Mouse (Mus musculus): Measurements from ENCODE around the gene Caskin1. TPM values are rescaled to one million over a fixed set of nuclear protein-coding genes. Genes with fewer than 3 reads are reported as not detected.
A peak's percentile ranks its signal among the peaks of the same experiment; 100 is the strongest.

Caskin1 gene
- total RNA-seq, 1 experiment from 2014 or later, result not detected

DNA sequence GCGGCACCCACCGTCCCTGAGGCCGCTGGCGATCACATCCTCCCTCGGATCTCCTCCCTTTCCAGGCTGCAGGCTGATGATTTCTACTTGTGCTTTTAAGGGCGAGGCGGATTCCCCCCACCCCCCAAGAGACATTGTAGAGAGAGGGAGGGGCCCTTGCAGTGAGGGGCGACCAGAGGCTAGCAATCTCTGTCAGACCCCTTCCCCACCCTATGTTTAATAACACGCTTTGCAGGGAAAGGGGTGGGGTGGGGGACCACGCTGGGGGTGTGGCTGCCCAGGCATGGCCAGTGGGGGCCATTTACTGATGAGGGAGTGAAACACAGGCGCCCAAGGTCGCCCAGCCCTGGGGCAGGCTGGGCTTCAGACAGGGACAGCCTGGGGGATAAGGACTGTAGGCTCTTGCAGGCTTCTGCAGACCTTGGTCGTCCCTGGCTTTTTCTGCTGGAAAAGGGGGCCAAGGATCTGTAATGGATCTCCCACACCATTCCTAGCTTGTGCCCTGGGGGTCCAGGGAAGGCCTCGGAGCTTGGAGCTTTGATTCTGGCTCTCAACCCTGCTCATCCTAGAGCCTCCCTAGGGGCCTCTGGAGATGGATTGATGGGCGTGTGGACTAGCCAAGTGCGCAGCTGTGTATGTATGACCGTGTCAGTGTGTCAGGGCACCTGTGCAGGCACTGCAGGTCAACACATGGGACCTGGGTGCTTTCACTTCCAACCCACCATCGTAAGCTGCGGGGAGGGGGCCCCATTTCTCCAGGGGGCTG, 1.0 kb downstream of the Caskin1 start:
- ATAC-seq (replicated peaks; ENCODE audit: low read depth, poor library complexity, severe bottlenecking), result no peak

DNA sequence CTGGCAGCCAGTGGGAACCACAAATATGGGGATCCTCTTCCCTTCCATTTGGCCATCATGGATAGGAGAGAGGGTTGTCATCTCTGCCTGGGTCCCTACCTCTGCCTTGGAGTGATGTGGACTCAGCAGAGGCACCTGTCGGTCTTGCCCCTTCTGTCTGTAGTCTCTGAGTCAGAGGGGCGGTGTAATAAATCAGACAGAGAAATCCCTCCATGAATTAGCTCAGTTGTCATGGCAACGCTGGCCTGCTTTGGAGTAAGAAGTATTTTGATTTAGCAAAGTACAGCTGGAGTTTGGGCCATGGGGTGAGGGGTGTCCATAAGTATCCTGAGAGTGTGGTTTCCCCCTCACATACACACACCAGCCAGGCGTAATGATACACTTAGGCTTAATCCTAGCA, 2.0 kb downstream of the Caskin1 start:
- no peak for ATAC-seq (replicated peaks; ENCODE audit: low read depth, poor library complexity, severe bottlenecking)

DNA sequence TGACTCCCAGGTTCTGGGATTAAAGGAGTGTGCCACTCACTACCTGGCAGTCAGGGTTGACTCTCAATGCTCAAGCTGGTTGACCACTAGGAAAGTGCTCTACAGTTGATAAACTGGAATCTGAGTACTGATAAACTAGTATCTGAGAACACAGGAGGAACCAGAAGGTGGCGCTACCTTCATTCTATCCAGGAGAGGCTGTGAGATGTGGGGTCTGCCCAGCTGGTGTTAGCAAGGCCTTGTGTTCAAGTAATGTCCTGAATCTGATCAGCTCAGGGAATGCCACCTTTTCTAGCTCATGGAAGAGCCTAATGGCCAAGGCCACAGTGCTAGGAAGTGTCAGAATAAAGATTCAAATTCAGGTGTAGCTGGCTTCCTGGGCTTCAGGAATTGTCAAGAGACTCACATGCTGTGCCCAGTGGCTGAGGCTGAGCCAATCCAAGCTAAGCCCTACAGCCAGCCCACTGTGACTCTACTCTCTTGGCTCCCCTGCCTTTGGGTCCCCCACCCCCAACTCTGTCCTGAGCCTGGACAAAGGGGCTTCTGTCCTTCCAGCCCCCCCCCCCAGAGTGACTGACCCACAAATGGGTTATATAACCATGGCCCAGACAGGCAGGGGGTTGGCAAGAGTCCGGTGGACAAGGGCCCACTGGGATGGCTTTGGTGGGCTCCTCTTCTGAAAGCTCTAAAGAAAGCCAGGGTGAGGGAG, 6.4 kb downstream of the Caskin1 start:
- ATAC-seq (replicated peaks; ENCODE audit: low read depth, poor library complexity, severe bottlenecking), result peak; percentile 70

DNA sequence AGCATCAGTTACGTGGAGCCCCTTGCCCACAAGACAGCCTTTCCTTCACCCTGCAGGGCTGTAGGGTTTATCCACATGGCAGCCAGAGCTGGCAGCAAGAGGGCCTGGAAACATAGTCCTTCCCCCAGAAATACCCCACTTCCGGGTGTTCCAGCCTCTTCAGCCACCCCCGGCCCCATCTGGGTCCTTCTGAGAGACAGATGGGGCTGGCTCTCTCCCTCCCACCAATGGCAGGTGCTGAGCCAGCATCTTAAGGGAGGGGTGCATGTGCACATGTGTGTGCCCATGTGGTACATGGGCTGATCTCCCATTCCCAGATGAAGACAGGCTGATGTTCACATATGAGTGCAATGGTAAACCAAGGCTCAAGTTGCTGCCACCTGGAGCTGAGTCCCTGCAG, 7.0 kb downstream of the Caskin1 start:
- ATAC-seq (replicated peaks; ENCODE audit: low read depth, poor library complexity, severe bottlenecking), result no peak

- no peak for ATAC-seq (replicated peaks; ENCODE audit: low read depth, poor library complexity, severe bottlenecking)
These were observed 7.6 kb downstream of the Caskin1 start for GRCm38 (mm10) chr17:24496026-24496425.

GRCm38 (mm10) chr17:24502208-24502607, 13.8 kb downstream of the Caskin1 start:
- ATAC-seq (replicated peaks; ENCODE audit: low read depth, poor library complexity, severe bottlenecking), result 0 out of 2 replicates have a peak, but pooled peaks have one; percentile 43

GRCm38 (mm10) chr17:24504085-24504484, 15.7 kb downstream of the Caskin1 start:
- no peak for ATAC-seq (replicated peaks; ENCODE audit: low read depth, poor library complexity, severe bottlenecking)

DNA sequence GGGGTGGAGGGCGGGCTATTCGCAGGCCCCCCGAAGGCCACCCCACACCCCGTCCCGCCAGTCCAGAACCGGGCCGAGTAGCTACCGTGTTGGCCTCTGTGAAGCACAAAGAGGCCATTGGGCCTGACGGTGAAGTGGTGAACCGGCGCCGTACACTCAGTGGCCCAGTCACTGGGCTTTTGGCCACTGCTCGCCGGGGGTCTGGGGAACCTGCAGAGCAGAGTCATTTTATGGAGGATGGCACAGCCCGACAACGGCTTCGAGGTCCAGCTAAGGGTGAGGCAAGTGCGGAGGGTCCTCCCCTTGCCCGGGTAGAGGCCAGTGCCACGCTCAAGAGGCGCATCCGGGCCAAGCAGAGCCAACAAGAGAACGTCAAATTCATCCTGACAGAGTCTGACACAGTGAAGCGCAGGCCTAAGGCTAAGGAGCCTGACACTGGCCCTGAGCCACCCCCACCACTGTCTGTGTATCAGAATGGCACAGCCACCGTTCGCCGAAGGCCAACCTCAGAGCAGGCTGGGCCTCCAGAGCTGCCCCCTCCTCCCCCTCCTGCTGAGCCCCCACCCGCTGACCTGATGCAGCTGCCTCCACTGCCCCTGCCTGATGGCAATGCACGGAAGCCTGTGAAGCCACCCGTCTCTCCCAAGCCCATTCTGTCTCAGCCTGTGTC, 17.0 kb downstream of the Caskin1 start:
- no peak for ATAC-seq (replicated peaks; ENCODE audit: low read depth, poor library complexity, severe bottlenecking)

DNA sequence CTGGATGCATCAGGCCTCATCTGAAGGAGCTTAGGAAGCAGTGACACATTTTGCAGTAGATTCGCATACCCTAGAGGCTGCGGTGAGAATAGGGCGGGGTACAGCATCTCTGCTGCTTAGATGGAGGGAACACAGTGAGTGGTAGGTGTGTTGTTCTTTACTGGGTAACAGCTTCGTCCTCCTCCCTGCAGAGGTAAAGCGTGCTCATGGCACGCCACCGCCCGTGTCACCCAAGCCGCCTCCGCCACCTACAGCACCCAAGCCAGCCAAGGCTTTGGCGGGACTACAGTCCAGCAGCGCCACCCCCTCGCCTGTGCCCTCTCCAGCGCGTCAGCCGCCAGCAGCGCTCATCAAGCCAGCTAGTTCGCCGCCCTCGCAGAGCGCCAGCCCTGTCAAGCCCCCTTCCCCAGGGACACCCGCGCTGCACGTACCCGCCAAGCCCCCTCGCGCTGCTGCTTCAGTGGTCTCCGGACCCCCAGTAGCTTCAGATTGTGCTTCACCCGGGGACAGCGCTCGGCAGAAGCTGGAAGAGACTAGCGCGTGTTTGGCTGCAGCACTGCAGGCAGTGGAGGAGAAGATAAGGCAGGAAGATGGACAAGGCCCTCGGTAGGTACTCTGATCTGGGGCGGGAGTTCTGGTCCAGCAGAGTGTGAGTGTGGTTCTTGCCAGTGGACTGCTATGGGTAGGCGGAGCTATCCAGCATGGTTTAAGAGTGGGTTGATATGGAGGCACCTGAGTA, 18.1 kb downstream of the Caskin1 start:
- ATAC-seq (replicated peaks; ENCODE audit: low read depth, poor library complexity, severe bottlenecking), result peak; percentile 7; the same call in 1 of the 2 replicates

DNA sequence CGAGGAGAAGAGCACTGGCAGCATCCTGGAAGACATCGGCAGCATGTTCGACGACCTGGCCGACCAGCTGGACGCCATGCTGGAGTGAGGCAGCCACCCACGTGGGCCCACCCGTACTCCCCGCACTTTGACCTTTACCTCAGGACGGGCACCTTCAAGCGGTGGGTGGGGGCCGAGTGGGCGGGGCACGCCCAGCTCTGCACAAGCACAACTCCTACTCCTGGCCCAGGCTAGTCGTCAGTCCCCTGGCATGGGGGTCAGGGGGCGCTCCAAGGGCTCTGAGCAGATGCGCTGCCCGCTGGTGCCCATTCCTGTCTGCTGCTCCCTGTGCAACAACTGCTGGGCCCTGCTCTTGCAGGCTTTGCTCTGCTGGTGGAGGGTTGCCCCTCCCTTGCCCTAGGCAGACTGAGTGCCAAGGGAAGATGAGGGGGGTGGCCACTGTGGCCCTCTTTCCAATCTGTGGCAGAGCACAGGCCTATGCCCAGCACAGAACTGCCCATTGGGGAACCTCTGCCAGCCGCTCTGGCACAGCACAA, 18.8 kb downstream of the Caskin1 start:
- ATAC-seq (replicated peaks; ENCODE audit: low read depth, poor library complexity, severe bottlenecking), result no peak

- ATAC-seq (replicated peaks; ENCODE audit: low read depth, poor library complexity, severe bottlenecking), result no peak
These were observed 19.5 kb downstream of the Caskin1 start for GRCm38 (mm10) chr17:24507806-24508460.

GRCm38 (mm10) chr17:24513609-24514008, 25.2 kb downstream of the Caskin1 start:
- ATAC-seq (replicated peaks; ENCODE audit: low read depth, poor library complexity, severe bottlenecking), result peak; percentile 74

GRCm38 (mm10) chr17:24514270-24515257, 26.2 kb downstream of the Caskin1 start:
- ATAC-seq (replicated peaks; ENCODE audit: low read depth, poor library complexity, severe bottlenecking), result no peak

DNA sequence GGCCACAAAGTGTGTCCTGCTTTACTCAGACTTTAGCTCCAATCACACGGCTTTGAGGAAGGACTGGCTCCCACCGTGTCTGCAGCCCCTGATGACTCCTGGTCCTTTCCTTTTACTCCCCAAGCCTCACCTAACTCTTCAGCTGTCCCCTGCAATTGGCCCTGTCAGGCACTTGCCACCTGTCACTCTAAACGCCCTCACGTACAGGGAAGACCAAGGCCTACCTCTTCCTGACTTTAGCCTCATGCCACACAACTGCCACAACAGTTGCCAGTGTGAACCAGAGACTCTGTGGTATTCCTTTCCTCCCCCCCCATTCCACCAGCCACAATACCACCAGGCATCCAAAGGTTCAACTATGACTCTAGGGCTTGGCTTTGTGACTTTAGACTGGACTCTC, 32.0 kb downstream of the Caskin1 start:
- no peak for ATAC-seq (replicated peaks; ENCODE audit: low read depth, poor library complexity, severe bottlenecking)

- ATAC-seq (replicated peaks; ENCODE audit: low read depth, poor library complexity, severe bottlenecking), result no peak
These were observed 36.3 kb downstream of the Caskin1 start for GRCm38 (mm10) chr17:24524734-24525133.

GRCm38 (mm10) chr17:24527315-24527714, 38.9 kb downstream of the Caskin1 start:
- no peak for ATAC-seq (replicated peaks; ENCODE audit: low read depth, poor library complexity, severe bottlenecking)

GRCm38 (mm10) chr17:24527723-24528559, 39.5 kb downstream of the Caskin1 start, which contains the start of gene Traf7:
Traf7 (minus strand) TSS chr17:24527938.
- ATAC-seq (replicated peaks; ENCODE audit: low read depth, poor library complexity, severe bottlenecking), result peak; percentile 92
